Mouse (Mus musculus): Measurements from ENCODE around the gene Yif1a. TPM values are rescaled to one million over a fixed set of nuclear protein-coding genes. Genes with fewer than 3 reads are reported as not detected.

Gene Yif1a
- 95.3 and 101 TPM in 2 replicates for polyA plus RNA-seq (2015; fragmentation: Nextera tagmentation; extraction: Ambion mirVana)

DNA sequence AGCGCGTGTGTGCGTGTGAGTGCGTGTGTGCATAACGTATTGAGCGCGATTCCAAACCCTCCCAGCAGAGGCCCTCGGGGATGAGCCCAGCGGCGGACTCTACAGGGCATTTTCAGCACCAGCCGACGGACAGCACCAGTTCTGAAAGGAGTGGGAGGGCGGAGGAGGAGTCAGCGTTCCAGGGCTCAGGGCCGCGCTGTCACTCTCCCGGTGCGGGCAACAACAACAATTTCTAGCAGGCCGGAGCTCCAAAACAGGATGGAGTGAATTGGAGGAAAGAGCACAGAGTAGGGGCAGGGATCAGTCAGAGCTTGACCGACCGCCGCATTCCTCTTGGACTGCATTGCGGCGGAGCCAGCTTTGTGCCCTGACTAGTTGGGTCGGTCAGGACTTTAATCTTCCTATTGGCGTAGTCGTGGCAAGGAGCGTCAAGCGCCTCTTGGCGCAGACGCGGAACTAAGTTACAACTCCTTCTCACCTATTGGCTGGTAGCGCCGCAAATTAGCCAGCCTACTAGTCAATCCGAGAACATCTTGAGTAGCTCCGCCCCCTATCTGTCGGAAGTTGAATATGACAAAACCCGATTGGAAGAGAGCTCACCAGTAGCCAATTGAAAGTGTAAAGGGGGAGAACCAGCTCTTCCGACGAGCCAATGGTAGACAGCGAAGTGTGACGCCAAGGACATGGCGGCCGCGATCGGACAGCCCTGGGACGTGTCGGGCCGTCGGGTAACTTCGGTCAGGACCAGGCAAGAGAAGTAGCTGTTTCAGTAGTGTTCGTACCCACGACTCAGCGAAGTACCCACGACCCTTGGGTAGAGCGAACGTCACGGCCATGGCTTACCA lies at the start of gene Yif1a:
Gene Yif1a, plus strand, starts transcription at position 655 of the 845 bp plus-strand sequence.
- ATAC-seq (ENCODE audit: low read depth) = peak; percentile 93
- WGBS = under 1% methylated on average over 58 of the region's 58 CpGs
- H3K4me3 ChIP-seq (ENCODE audit: low read length) = peak within 1 kb of the TSS; percentile 75

GRCm38 (mm10) chr19:5038709-5039156 lies 49.6 kb upstream of the Yif1a start, which contains the start of the genes B4gat1 and AC124502.3:
Gene B4gat1 (plus strand): TSS chr19:5038826.
Gene AC124502.3 (plus strand): TSS chr19:5038891.
- peak within 1 kb of the TSS; percentile 82 for H3K27ac ChIP-seq (ENCODE audit: low read length)
- H3K9me3 ChIP-seq (ENCODE audit: control insufficient read depth, low read length) = no peaks in the 10 kb centered on the region
- peak within 1 kb of the TSS; percentile 99 for H3K4me2 ChIP-seq (ENCODE audit: low read depth, low read length)
- no peaks in the 10 kb centered on the region for H3K27me3 ChIP-seq (ENCODE audit: control insufficient read depth, insufficient read depth, low read depth, low read length)
- H3K4me1 ChIP-seq (replicated peaks; ENCODE audit: control insufficient read depth, insufficient read depth, low read length) = peaks cover 25% of the 10 kb centered on the region
- peak within 1 kb of the TSS; percentile 96 for H3K9ac ChIP-seq (ENCODE audit: low read length)
- H3K36me3 ChIP-seq (ENCODE audit: control insufficient read depth, insufficient read depth, low read length) = no peaks in the 10 kb centered on the region
- H3K4me3 ChIP-seq (ENCODE audit: low read length) = peak within 1 kb of the TSS; percentile 97
- peak; percentile 94 for ATAC-seq (ENCODE audit: low read depth)
- under 1% methylated on average over 43 of the region's 44 CpGs for WGBS

More for the DNA sequence above, at the start of gene Yif1a:
- Histone ChIP-seq H3K36me3 (ENCODE audit: control insufficient read depth, insufficient read depth, low read length) (peaks cover 14% of the 10 kb centered on the region), H3K4me2 (ENCODE audit: low read depth, low read length) (peak within 1 kb of the TSS; percentile 93), H3K27me3 (ENCODE audit: control insufficient read depth, insufficient read depth, low read depth, low read length) (peaks cover 33% of the 10 kb centered on the region), H3K9me3 (ENCODE audit: control insufficient read depth, low read length) (no peaks in the 10 kb centered on the region), H3K9ac (ENCODE audit: low read length) (peak within 1 kb of the TSS; percentile 75), H3K4me1 (replicated peaks; ENCODE audit: control insufficient read depth, insufficient read depth, low read length) (peaks cover 13% of the 10 kb centered on the region), H3K27ac (ENCODE audit: low read length) (peak within 1 kb of the TSS; percentile 88)

GRCm38 (mm10) chr19:5039301-5040114 lies 48.8 kb upstream of the Yif1a start:
- ATAC-seq (ENCODE audit: low read depth) = peak; percentile 10; the same call in 1 of the 2 replicates
- WGBS = 9% methylated on average over 41 of the region's 41 CpGs
- Histone ChIP-seq H3K4me3 (ENCODE audit: low read length) (peak overlapping the region; percentile 97), H3K9ac (ENCODE audit: low read length) (peak overlapping the region; percentile 96), H3K27me3 (ENCODE audit: control insufficient read depth, insufficient read depth, low read depth, low read length) (no peaks in the 10 kb centered on the region), H3K27ac (ENCODE audit: low read length) (peak overlapping the region; percentile 82), H3K4me1 (replicated peaks; ENCODE audit: control insufficient read depth, insufficient read depth, low read length) (peaks cover 25% of the 10 kb centered on the region), H3K36me3 (ENCODE audit: control insufficient read depth, insufficient read depth, low read length) (0 out of 2 replicates have a peak, but pooled peaks cover 2% of the 10 kb centered on the region), H3K4me2 (ENCODE audit: low read depth, low read length) (peak overlapping the region; percentile 99), H3K9me3 (ENCODE audit: control insufficient read depth, low read length) (no peaks in the 10 kb centered on the region)

- Histone ChIP-seq H3K9ac (ENCODE audit: low read length) (peak within 1 kb of the TSS; percentile 92), H3K27ac (ENCODE audit: low read length) (peak within 1 kb of the TSS; percentile 72), H3K36me3 (ENCODE audit: control insufficient read depth, insufficient read depth, low read length) (0 out of 2 replicates have a peak, but pooled peaks cover 2% of the 10 kb centered on the region), H3K27me3 (ENCODE audit: control insufficient read depth, insufficient read depth, low read depth, low read length) (no peaks in the 10 kb centered on the region), H3K4me3 (ENCODE audit: low read length) (peak within 1 kb of the TSS; percentile 97), H3K4me1 (replicated peaks; ENCODE audit: control insufficient read depth, insufficient read depth, low read length) (peaks cover 25% of the 10 kb centered on the region), H3K4me2 (ENCODE audit: low read depth, low read length) (peak within 1 kb of the TSS; percentile 99), H3K9me3 (ENCODE audit: control insufficient read depth, low read length) (no peaks in the 10 kb centered on the region)
- ATAC-seq (ENCODE audit: low read depth) = peak; percentile 77
- 3% methylated on average over 40 of the region's 40 CpGs for WGBS
Measured at GRCm38 (mm10) chr19:5040862-5041523, 47.3 kb upstream of the Yif1a start, which contains the start of gene Brms1. Gene Brms1 (plus strand): TSS chr19:5041354.

GRCm38 (mm10) chr19:5041588-5041987 lies 46.8 kb upstream of the Yif1a start:
- no peak; the same call in 1 of the 2 replicates for ATAC-seq (ENCODE audit: low read depth)
- WGBS = 2% methylated on average over 16 of the region's 16 CpGs
- Histone ChIP-seq H3K4me2 (ENCODE audit: low read depth, low read length) (peak overlapping the region; percentile 99), H3K36me3 (ENCODE audit: control insufficient read depth, insufficient read depth, low read length) (peaks cover 7% of the 10 kb centered on the region; the same call in 1 of the 2 replicates), H3K4me3 (ENCODE audit: low read length) (peak overlapping the region; percentile 97), H3K9ac (ENCODE audit: low read length) (peak overlapping the region; percentile 92), H3K27ac (ENCODE audit: low read length) (peak overlapping the region; percentile 72), H3K9me3 (ENCODE audit: control insufficient read depth, low read length) (no peaks in the 10 kb centered on the region), H3K27me3 (ENCODE audit: control insufficient read depth, insufficient read depth, low read depth, low read length) (no peaks in the 10 kb centered on the region), H3K4me1 (replicated peaks; ENCODE audit: control insufficient read depth, insufficient read depth, low read length) (peaks cover 25% of the 10 kb centered on the region)

- Histone ChIP-seq H3K9me3 (ENCODE audit: control insufficient read depth, low read length) (no peaks in the 10 kb centered on the region), H3K27ac (ENCODE audit: low read length) (no peak overlapping the region), H3K4me1 (replicated peaks; ENCODE audit: control insufficient read depth, insufficient read depth, low read length) (peaks cover 14% of the 10 kb centered on the region), H3K27me3 (ENCODE audit: control insufficient read depth, insufficient read depth, low read depth, low read length) (no peaks in the 10 kb centered on the region), H3K9ac (ENCODE audit: low read length) (no peak overlapping the region), H3K4me3 (ENCODE audit: low read length) (no peak overlapping the region), H3K36me3 (ENCODE audit: control insufficient read depth, insufficient read depth, low read length) (peaks cover 17% of the 10 kb centered on the region), H3K4me2 (ENCODE audit: low read depth, low read length) (no peak overlapping the region)
- 68% methylated on average over 4 of the region's 4 CpGs for WGBS
- ATAC-seq (ENCODE audit: low read depth) = no peak
Measured at GRCm38 (mm10) chr19:5045531-5045930, 42.8 kb upstream of the Yif1a start.

DNA sequence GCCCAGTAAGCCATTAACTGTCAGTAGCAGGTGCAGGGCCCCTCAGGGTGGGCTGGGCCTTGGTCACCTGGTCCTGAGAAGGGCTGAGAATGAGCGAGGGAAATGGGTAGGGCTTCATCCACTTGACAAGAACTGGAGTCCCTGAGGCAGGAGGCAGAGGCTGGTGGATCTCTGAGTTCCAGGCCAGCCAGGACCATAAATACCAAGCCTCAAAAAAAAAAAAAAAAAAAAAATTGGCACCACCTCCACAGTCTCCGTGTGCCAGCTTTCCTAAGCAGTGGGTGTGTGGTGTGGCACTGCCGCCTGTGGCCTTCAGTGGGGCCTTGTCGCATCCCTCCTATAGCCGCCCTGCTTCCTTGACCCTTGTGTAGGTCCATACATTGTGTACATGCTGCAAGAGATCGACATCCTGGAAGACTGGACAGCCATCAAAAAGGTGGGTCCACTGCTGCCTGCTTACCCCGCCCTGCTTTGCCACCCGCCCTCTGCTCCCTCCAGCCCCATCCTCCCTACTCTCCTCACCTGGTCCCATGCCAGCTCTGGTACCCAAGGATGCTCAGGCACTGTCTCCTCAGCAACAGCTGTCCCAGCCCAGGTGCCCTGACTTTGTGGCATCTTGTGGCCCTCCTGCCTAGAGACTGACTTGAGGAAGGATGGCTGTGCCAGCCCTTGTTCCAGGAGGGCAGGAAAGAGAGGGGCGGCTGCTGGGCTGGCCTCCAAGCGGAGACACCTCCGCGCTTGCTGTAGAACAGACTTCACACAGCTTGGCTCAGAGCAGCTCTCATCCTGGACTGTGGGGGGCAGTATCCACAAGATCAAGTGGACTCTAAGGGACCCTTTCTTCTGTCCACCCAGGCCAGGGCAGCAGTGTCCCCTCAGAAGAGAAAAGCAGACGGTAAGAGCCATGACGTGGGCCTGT lies 39.9 kb upstream of the Yif1a start:
- 78% methylated on average over 13 of the region's 14 CpGs for WGBS
- Histone ChIP-seq H3K27ac (ENCODE audit: low read length) (no peak overlapping the region), H3K27me3 (ENCODE audit: control insufficient read depth, insufficient read depth, low read depth, low read length) (peaks cover 3% of the 10 kb centered on the region; the same call in 1 of the 2 replicates), H3K9me3 (ENCODE audit: control insufficient read depth, low read length) (no peaks in the 10 kb centered on the region), H3K4me1 (replicated peaks; ENCODE audit: control insufficient read depth, insufficient read depth, low read length) (peaks cover 19% of the 10 kb centered on the region), H3K36me3 (ENCODE audit: control insufficient read depth, insufficient read depth, low read length) (peaks cover 17% of the 10 kb centered on the region), H3K4me3 (ENCODE audit: low read length) (no peak overlapping the region), H3K9ac (ENCODE audit: low read length) (no peak overlapping the region), H3K4me2 (ENCODE audit: low read depth, low read length) (no peak overlapping the region)
- no peak for ATAC-seq (ENCODE audit: low read depth)

DNA sequence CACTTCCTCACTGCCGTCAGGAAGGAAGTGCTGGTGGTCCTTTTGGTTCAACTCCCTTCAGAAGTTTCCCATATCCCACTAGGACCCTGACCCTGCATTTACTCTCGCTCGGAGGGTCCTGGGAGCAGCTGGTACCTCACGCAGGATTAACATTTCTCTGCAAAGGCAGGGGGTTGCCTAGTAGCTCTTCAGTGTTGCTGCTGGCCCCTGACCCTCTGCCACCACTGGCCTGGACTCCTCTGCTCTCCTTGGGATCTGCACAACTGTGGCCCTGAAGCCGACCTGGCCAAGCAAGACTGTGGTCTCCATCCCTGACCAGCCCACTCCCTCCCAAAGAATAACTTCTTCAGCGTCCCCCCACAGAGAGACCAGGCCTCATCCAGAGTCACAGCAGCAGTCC lies 39.0 kb upstream of the Yif1a start:
- Histone ChIP-seq H3K27ac (ENCODE audit: low read length) (no peak overlapping the region), H3K4me1 (replicated peaks; ENCODE audit: control insufficient read depth, insufficient read depth, low read length) (peaks cover 19% of the 10 kb centered on the region), H3K9me3 (ENCODE audit: control insufficient read depth, low read length) (no peaks in the 10 kb centered on the region), H3K4me3 (ENCODE audit: low read length) (no peak overlapping the region), H3K27me3 (ENCODE audit: control insufficient read depth, insufficient read depth, low read depth, low read length) (peaks cover 3% of the 10 kb centered on the region; the same call in 1 of the 2 replicates), H3K4me2 (ENCODE audit: low read depth, low read length) (no peak overlapping the region), H3K9ac (ENCODE audit: low read length) (no peak overlapping the region), H3K36me3 (ENCODE audit: control insufficient read depth, insufficient read depth, low read length) (peaks cover 15% of the 10 kb centered on the region)
- WGBS = 71% methylated on average over 6 of the region's 6 CpGs
- no peak for ATAC-seq (ENCODE audit: low read depth)

All from lung, embryonic 16.5 days (tissue).